Mouse (Mus musculus): ENCODE data around the gene Esp1. TPM values are rescaled to one million over a fixed set of nuclear protein-coding genes. Genes with fewer than 3 reads are reported as not detected.
"Not testable (repeated sequence)": the region's sequence is repeated elsewhere in the genome, so short reads cannot be mapped to it uniquely, and the experiment has no call there.

The Esp1 gene
- total RNA-seq (2021), result not detected
- long read RNA-seq, experiment 1, result 0 reads
- long read RNA-seq, experiment 2, result 0 reads

DNA sequence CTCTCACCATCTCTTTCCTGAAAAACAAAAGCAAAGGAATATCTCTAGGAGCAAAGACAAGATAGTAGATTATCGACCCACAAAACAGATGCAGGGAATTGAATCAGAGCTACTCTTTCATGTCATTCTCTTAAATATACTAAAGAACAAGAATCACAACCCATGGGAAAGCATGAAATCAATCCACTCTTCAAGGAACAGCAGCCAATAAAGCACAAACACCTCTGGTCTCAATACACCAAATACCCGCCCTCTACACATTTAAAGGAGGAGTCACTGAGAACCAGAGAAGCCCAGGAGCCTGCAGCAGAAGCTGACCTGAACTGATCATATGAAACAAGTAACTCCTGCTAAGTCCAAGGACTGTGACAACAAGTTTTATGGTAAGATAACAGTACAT lies at the start of gene Esp1:
Esp1 (plus strand) TSS at position 301 of the 400 bp plus-strand sequence.
- intact Hi-C loops (cut with DNase I; ENCODE audit: low total_unique reads), result no loop called here
- no peak for DNase-seq

DNA sequence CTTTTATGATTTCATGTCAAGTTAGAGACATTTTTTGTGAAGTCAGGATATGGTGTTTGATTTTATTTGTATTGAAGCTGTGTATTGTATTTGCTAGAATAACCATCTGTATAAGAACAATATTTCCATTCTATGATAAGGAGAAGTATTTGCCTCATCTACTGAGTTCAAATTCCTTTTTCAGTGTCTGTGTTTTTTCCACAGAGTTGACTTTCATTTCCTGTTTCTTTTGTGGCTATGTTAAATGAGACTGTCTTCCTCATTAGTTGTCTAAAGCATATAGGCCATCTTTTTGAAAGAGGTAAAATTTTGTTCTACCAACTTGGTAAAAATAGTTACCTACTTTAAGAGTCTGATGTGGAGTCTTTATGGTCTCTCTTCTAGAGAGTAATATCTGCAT lies 10.6 kb upstream of the Esp1 start:
- DNase-seq, result no peak
- intact Hi-C loops (cut with DNase I; ENCODE audit: low total_unique reads), result no loop called here

DNA sequence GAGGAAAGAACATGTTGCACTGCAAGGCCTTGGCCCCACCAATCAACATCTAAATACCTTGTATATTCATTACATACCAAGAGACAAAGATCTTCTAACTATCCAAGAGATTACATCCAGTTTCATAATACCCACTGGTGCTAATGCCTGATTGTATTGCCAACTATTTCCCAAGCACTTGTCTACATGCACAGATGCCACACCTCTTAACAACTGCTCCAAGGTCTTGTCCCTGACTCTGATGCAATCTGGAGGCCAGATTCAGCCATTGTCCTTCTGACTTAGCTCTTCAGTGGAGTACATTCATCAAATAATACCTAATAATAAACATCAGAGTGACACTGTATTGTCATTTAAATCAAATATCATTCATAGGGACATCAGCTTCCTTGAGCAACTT lies 9.9 kb upstream of the Esp1 start:
- DNase-seq; intact Hi-C loops (cut with DNase I; ENCODE audit: low total_unique reads): not testable (repeated sequence)

DNA sequence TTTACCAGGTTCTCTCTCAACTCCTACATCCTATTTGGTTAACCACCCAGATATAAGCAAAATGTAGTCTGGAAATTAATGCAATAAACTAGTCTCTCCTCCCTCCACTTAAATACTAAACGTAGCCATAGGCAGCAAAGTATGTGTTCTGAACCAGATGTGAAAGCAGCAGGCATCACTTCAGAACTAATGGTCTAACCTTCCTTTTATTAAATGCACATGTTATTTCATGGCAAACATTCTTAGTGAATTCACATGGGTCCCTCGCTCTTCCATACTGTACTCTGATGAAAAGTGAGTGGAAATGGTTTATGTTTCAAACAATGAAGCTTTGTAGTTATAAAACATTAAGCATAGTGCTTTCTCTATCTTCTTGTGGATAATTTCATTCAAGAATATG lies 4.4 kb downstream of the Esp1 start:
- intact Hi-C loops (cut with DNase I; ENCODE audit: low total_unique reads), result no loop called here
- no peak for DNase-seq

DNA sequence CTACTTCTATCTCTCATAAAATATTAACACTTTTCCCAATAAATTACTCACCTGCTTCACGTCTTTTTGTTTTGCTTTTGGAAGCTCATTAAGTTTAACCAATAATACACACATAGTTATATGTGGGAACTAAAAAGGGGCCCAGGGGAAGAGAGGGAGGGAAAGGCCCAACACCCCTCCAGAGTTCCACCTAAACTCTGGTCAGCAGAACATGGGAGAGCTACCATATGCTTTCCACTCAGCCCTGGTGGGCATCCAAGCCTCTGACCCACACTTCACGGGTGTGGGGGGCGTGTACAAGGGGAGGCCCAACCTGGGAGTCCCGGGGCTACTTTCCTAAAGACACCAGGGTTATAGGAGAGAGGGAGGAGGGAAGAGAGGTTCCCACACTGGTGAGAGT lies 4.8 kb downstream of the Esp1 start:
- DNase-seq, result no peak
- intact Hi-C loops (cut with DNase I; ENCODE audit: low total_unique reads), result no loop called here

DNA sequence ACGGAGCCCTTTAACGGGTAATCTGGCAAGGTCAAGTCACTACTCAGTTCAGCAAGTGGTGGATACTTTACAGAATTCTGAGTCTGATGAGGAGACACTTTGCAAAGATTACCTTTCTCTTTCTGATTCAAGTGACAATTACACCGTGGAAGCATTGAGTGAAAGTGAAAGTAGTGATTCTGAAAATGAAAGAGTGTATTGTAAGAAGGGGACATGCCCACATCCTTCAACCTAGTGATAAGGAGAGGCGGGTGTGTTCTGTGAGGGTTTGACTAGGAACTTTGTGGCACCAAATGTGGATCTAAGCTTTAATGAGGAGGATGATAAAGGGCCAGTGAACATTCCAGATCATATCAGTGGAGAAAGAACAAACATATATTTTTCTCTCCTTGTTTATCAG lies 36.7 kb downstream of the Esp1 start:
- intact Hi-C loops (cut with DNase I; ENCODE audit: low total_unique reads), result no loop called here
- no peak for DNase-seq

DNA sequence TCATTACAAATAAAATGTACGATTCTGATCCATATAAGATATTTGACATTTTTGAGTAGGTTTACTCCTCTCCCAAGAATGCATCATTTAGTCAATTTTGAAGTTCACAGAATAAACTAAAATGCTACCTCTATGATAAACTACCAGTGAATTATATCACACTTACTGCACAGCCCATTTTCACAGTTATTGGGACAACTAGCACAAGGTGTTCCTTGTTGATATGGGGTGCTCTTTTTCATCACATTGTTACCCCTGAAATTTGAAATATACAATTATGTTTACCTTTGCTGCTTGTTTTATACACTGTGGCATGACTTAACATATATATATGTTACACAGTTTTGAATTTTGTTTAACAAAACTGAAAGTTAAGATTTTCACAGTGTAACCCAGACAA lies 40.2 kb downstream of the Esp1 start:
- intact Hi-C loops (cut with DNase I; ENCODE audit: low total_unique reads), result no loop called here
- DNase-seq, result no peak

Other genes with a start within 250 kb of the Esp1 start
- gene Esp8, start 207.1 kb upstream of the Esp1 start, total RNA-seq (2021), result not detected
- gene Esp6, start 165.6 kb upstream of the Esp1 start, total RNA-seq (2021), result not detected
- gene Esp4, start 128.5 kb upstream of the Esp1 start, total RNA-seq (2021), result not detected
- gene Esp3, start 95.0 kb upstream of the Esp1 start, total RNA-seq (2021), result not detected
- not detected for gene Crisp2, start 79.9 kb downstream of the Esp1 start, total RNA-seq (2021)
- gene Rhag, start 84.0 kb downstream of the Esp1 start, total RNA-seq (2021), result not detected
- under 1 TPM; 0.08 to 0.31 TPM for gene 9130008F23Rik, start 153.4 kb downstream of the Esp1 start, total RNA-seq (2021)
- gene Glyatl3, start 187.2 kb downstream of the Esp1 start, total RNA-seq (2021), result not detected
- 10 to 100 TPM; 51.1 to 54.8 TPM for gene Mut, start 207.6 kb downstream of the Esp1 start, total RNA-seq (2021)
- gene Cenpq, start 207.9 kb downstream of the Esp1 start, total RNA-seq (2021), result 1 to 10 TPM; 4.5 to 4.7 TPM